Mouse (Mus musculus) midbrain, embryonic 16.5 days (tissue): ENCODE measurements around the gene Clpp. TPM values are rescaled to one million over a fixed set of nuclear protein-coding genes. Genes with fewer than 3 reads are reported as not detected.

Experiments
- ATAC-seq: fragments of 200-750 bp; cut with Nextera tagmentation; 2 replicates; pipeline ENCODE4 v1.8.0; 2017; ENCODE audit warnings: moderate TSS enrichment
- H3K27ac ChIP-seq: fragments of 300-500 bp; sonication (generic); 2 replicates; pipeline ENCODE4 v1.5.1; 2014; ENCODE audit warnings: mild to moderate bottlenecking, low read length, mixed read lengths
- H3K27me3 ChIP-seq: fragments of 300-500 bp; sonication (generic); 2 replicates; pipeline ENCODE4 v1.6.1; 2014; ENCODE audit warnings: low read depth, low read length, mixed read lengths; ENCODE audit not compliant: control insufficient read depth, insufficient read depth
- H3K36me3 ChIP-seq: fragments of 300-500 bp; sonication (generic); 2 replicates; pipeline ENCODE4 v1.6.1; 2014; ENCODE audit warnings: mild to moderate bottlenecking, low read length, moderate library complexity, mixed read lengths; ENCODE audit not compliant: control insufficient read depth, insufficient read depth
- H3K4me1 ChIP-seq: fragments of 300-500 bp; sonication (generic); 2 replicates; pipeline ENCODE4 v1.6.1; 2014; ENCODE audit warnings: mild to moderate bottlenecking, low read length, mixed read lengths; ENCODE audit not compliant: control insufficient read depth, insufficient read depth
- H3K4me2 ChIP-seq: fragments of 300-500 bp; sonication (generic); 2 replicates; pipeline ENCODE4 v1.6.1; 2014; ENCODE audit warnings: mild to moderate bottlenecking, low read length, mixed read lengths
- H3K4me3 ChIP-seq: fragments of 300-500 bp; sonication (generic); 2 replicates; pipeline ENCODE4 v1.5.1; 2014; ENCODE audit warnings: low read depth, mild to moderate bottlenecking, low read length, moderate library complexity, mixed read lengths
- H3K9ac ChIP-seq: fragments of 300-500 bp; sonication (generic); 2 replicates; pipeline ENCODE4 v1.6.1; 2014; ENCODE audit warnings: low read depth, low read length, mixed read lengths
- H3K9me3 ChIP-seq: fragments of 300-500 bp; sonication (generic); replicated peaks from 2 replicates; pipeline ENCODE4 v1.6.1; 2014; ENCODE audit warnings: mild to moderate bottlenecking, low read length, mixed read lengths; ENCODE audit not compliant: control insufficient read depth, poor library complexity, severe bottlenecking
- WGBS: fragments of 180-500 bp; shearing (Covaris S2); extraction: QIAGEN DNeasy Blood & Tissue Kit; methylation state at CpG from one replicate; pipeline ENCODE4 v1.1.7; 2014; 5-methylcytosine and 5-hydroxymethylcytosine counted together
- polyA plus RNA-seq: library from polyadenylated mRNA; unstranded; fragments of >200 nt; fragmentation: Nextera tagmentation; extraction: Ambion mirVana; gene quantifications from 2 replicates; pipeline ENCODE4 v1.2.1, GENCODE M21; 2015

The Clpp gene
- polyA plus RNA-seq, 1 experiment from 2014 or later, result 171 TPM

GRCm38 (mm10) chr17:56997029-56997667 is 7.0 kb downstream of the Clpp start, which contains the start of gene Alkbh7:
Alkbh7 (plus strand) TSS chr17:56997339.
- Histone ChIP-seq H3K27me3 (no peaks in the 10 kb centered on the region), H3K36me3 (peaks cover 21% of the 10 kb centered on the region), H3K9me3 (no peaks in the 10 kb centered on the region), H3K4me1 (peaks cover 7% of the 10 kb centered on the region), H3K9ac (peak within 1 kb of the TSS; percentile 66), H3K4me2 (peak within 1 kb of the TSS; percentile 78), H3K27ac (peak within 1 kb of the TSS; percentile 78), H3K4me3 (peak within 1 kb of the TSS; percentile 67)
- WGBS, result 0% methylated on average over 38 of the region's 38 CpGs
- ATAC-seq, result peak; percentile 97

GRCm38 (mm10) chr17:56999414-56999813 is 9.3 kb downstream of the Clpp start:
- Histone ChIP-seq H3K9me3 (no peaks in the 10 kb centered on the region), H3K4me1 (peaks cover 7% of the 10 kb centered on the region), H3K4me3 (no peak overlapping the region), H3K4me2 (no peak overlapping the region), H3K27ac (no peak overlapping the region), H3K36me3 (peaks cover 24% of the 10 kb centered on the region), H3K27me3 (no peaks in the 10 kb centered on the region), H3K9ac (no peak overlapping the region)
- no peak for ATAC-seq
- 92% methylated on average over 9 of the region's 9 CpGs for WGBS

- no peaks in the 10 kb centered on the region for H3K27me3 ChIP-seq
- ATAC-seq, result no peak
- H3K9me3 ChIP-seq, result no peaks in the 10 kb centered on the region
- WGBS, result 89% methylated on average over 9 of the region's 9 CpGs
- H3K4me2 ChIP-seq, result no peak within 1 kb of the TSS
- no peak within 1 kb of the TSS for H3K4me3 ChIP-seq
- no peak within 1 kb of the TSS for H3K9ac ChIP-seq
- no peak within 1 kb of the TSS for H3K27ac ChIP-seq
- H3K4me1 ChIP-seq, result peaks cover 7% of the 10 kb centered on the region
- H3K36me3 ChIP-seq, result peaks cover 25% of the 10 kb centered on the region
Observed at GRCm38 (mm10) chr17:56999968-57000609, 10.0 kb downstream of the Clpp start, which contains the start of gene Pspn. Pspn (minus strand) TSS chr17:57000018.

- no peaks in the 10 kb centered on the region for H3K27me3 ChIP-seq
- peaks cover 7% of the 10 kb centered on the region for H3K4me1 ChIP-seq
- ATAC-seq, result no peak
- no peaks in the 10 kb centered on the region for H3K9me3 ChIP-seq
- WGBS, result 80% methylated on average over 8 of the region's 8 CpGs
- H3K36me3 ChIP-seq, result peaks cover 24% of the 10 kb centered on the region
- H3K4me2 ChIP-seq, result no peak overlapping the region
- no peak overlapping the region for H3K27ac ChIP-seq
- no peak overlapping the region for H3K4me3 ChIP-seq
- H3K9ac ChIP-seq, result no peak overlapping the region
Observed at GRCm38 (mm10) chr17:57001228-57001627, 11.1 kb downstream of the Clpp start.

- Histone ChIP-seq H3K4me2 (no peak overlapping the region), H3K27me3 (no peaks in the 10 kb centered on the region), H3K4me3 (no peak overlapping the region), H3K9ac (no peak overlapping the region), H3K36me3 (peaks cover 33% of the 10 kb centered on the region), H3K4me1 (no peaks in the 10 kb centered on the region), H3K9me3 (no peaks in the 10 kb centered on the region), H3K27ac (no peak overlapping the region)
- 98% methylated on average over 7 of the region's 7 CpGs for WGBS
- ATAC-seq, result no peak
Observed at GRCm38 (mm10) chr17:57003994-57004393, 13.9 kb downstream of the Clpp start.

DNA sequence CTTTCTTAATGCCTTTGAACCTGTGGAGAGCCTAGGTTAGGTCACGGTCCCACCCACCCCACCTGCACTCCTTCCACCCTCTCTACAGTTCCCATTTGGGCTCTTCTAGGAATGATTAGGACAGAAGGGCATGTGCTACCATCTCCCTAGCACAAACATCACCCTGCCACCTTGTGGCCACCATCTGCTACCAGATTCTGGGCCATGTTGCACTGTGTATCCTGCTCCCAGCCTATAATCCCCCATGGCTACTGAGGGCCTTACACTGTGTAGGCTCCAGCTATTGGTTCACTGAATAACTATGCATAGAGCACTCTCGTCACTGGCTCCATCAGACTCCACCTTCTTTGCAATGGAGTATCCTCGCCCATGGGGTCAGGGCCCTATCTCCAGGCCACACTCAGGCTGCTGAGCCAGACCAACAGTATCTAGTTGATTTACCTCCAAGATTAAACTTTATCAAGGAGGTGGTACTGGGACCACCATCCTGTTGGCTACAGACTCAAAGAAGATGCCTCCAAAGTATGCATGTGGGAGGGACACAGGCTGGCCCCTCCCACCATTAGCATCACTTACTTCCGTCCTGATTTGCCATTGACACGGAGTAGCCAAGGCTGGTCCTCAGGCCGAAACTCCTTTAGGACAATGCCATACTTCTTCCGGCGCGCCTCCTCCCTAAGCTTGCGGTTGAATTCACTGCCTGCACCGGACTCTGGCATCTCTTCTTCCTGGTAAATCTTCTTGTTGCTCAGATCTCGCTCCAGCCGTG is 17.2 kb downstream of the Clpp start:
- Histone ChIP-seq H3K4me1 (peaks cover 14% of the 10 kb centered on the region), H3K27me3 (no peaks in the 10 kb centered on the region), H3K4me3 (no peak overlapping the region), H3K9ac (no peak overlapping the region), H3K4me2 (no peak overlapping the region), H3K36me3 (peaks cover 33% of the 10 kb centered on the region), H3K9me3 (no peaks in the 10 kb centered on the region), H3K27ac (no peak overlapping the region)
- ATAC-seq, result no peak
- WGBS, result 94% methylated on average over 13 of the region's 13 CpGs

DNA sequence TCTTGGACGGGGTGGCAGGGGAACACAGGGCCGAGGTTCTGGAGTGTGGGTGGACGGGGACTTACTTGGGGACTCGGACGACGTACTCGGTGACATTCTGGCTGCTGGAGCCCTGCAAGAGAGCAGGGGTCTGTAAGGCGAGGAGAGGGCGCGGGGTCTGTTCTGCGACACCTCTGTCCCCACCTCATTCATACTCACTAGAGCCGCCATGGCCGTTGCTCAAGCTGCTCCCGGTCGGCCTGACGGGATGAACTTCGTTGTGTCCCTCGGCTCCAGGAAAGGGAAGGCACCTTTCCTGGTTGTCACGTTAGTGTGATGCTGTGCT is 20.8 kb downstream of the Clpp start:
- ATAC-seq, result peak; percentile 59
- peak overlapping the region; percentile 76 for H3K4me3 ChIP-seq
- H3K36me3 ChIP-seq, result peaks cover 12% of the 10 kb centered on the region
- peaks cover 16% of the 10 kb centered on the region for H3K4me1 ChIP-seq
- H3K27me3 ChIP-seq, result no peaks in the 10 kb centered on the region
- H3K27ac ChIP-seq, result peak overlapping the region; percentile 83
- H3K4me2 ChIP-seq, result peak overlapping the region; percentile 91
- peak overlapping the region; percentile 80 for H3K9ac ChIP-seq
- under 1% methylated on average over 19 of the region's 19 CpGs for WGBS
- H3K9me3 ChIP-seq, result no peaks in the 10 kb centered on the region

DNA sequence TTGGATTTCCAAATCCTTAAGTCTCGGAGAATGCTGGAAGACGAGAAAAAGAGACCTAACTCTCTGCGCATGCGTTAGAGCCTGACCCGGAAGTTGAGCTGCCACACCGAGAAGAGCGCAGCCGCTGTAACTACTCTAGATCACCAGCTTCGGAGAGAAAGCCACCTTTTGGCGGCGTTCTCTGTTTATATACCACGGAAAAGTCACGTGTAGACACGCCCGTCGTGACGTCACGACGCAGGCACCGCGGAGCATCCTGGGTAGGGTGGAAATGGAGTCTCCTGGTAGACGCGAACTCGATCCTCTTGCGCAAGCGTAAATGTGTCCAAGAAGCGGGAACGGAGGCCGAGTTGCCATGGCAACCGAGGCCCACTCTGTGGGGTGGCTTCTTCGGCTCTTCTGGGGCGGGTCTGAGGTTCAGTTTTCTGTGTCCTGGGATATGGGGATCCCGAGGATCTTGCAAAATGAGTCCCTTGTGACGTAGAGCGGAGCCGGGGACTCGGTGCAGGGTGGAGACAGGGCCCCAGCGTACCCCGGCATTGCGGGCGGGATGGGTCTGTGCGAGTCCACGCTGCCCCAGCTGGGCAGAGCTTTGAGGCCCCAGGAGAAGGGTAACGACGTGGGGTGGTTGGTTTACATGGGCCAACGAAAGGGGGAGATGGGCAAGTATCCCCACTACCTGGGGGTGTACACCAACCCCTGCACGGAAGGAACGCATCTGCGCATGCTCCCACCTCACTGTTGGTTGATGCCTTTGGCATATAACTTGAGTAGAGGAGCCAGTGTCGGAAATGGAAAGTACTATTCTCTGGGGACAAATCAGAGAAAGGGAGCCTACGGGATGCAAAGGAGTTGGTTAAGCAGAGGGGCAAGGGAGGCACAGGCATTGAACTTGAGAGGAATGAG is 21.4 kb downstream of the Clpp start, which contains the start of the genes Gtf2f1 and Gm17949:
Gtf2f1 (minus strand) TSS at position 53 of the 906 bp plus-strand sequence.
Gm17949 (plus strand) TSS at position 234 of the 906 bp plus-strand sequence.
- peak within 1 kb of the TSS; percentile 99 for H3K27ac ChIP-seq
- H3K9me3 ChIP-seq, result no peaks in the 10 kb centered on the region
- peaks cover 16% of the 10 kb centered on the region for H3K4me1 ChIP-seq
- H3K27me3 ChIP-seq, result no peaks in the 10 kb centered on the region
- peak within 1 kb of the TSS; percentile 91 for H3K4me2 ChIP-seq
- WGBS, result under 1% methylated on average over 51 of the region's 51 CpGs
- peak within 1 kb of the TSS; percentile 89 for H3K9ac ChIP-seq
- H3K4me3 ChIP-seq, result peak within 1 kb of the TSS; percentile 76
- peaks cover 10% of the 10 kb centered on the region for H3K36me3 ChIP-seq
- ATAC-seq, result peak; percentile 92
